Mouse (Mus musculus) CH12.LX (cell line): ENCODE results near the gene Disp2. TPM values are rescaled to one million over a fixed set of nuclear protein-coding genes. Genes with fewer than 3 reads are reported as not detected.

Experiments
- DNase-seq: peaks from one replicate; pipeline ENCODE4 v3.0.0-alpha.2; 2013; ENCODE audit errors: extremely low read depth
- H3K27ac ChIP-seq: 2 replicates; pipeline ENCODE4 v1.5.1; 2012; ENCODE audit warnings: low read depth, mild to moderate bottlenecking, control low read depth, moderate library complexity; ENCODE audit not compliant: insufficient read depth
- H3K27me3 ChIP-seq: replicated peaks from 2 replicates; pipeline ENCODE3; 2012; ENCODE audit warnings: inconsistent platforms
- H3K36me3 ChIP-seq, 2 experiments: replicated peaks in 1 of 2; 2 replicates each; pipeline versions ENCODE3 to v1.6.1; 2012; ENCODE audit warnings: inconsistent platforms in 1 of 2, low read length in 1 of 2, mild to moderate bottlenecking in 1 of 2, mixed read lengths in 1 of 2, moderate library complexity in 1 of 2; ENCODE audit not compliant: control insufficient read depth in 1 of 2, insufficient read depth in 1 of 2
- H3K4me1 ChIP-seq, 2 experiments: 2 replicates each; pipeline ENCODE4 v1.6.1; 2012; ENCODE audit warnings: inconsistent platforms in 1 of 2, moderate library complexity in 1 of 2; ENCODE audit not compliant: insufficient read depth in 2 of 2, control insufficient read depth in 1 of 2
- H3K4me2 ChIP-seq: 2 replicates; pipeline ENCODE4 v1.6.1; 2012; ENCODE audit warnings: low read depth, mild to moderate bottlenecking, control low read depth; ENCODE audit not compliant: poor library complexity, insufficient read depth, severe bottlenecking
- H3K4me3 ChIP-seq, 3 experiments: fragments of 150-350 bp in 1 of 3; sonication (generic) in 1 of 3; replicated peaks in 1 of 3; 2 replicates each; pipeline versions ENCODE3 to v1.5.1; 2011 to 2012; ENCODE audit warnings: low read depth in 2 of 3, low read length in 2 of 3, mild to moderate bottlenecking in 2 of 3, moderate library complexity in 2 of 3, control low read depth in 1 of 3, improper control_type of control experiment in 1 of 3, inconsistent platforms in 1 of 3, mixed read lengths in 1 of 3; ENCODE audit not compliant: poor library complexity in 1 of 3
- H3K79me2 ChIP-seq: replicated peaks from 2 replicates; pipeline ENCODE4 v1.6.1; 2012; ENCODE audit warnings: mild to moderate bottlenecking, moderate library complexity; ENCODE audit not compliant: control insufficient read depth, poor library complexity, insufficient read depth, severe bottlenecking; ENCODE audit errors: extremely low read depth
- H3K9ac ChIP-seq: 2 replicates; pipeline ENCODE4 v1.6.1; 2012; ENCODE audit warnings: low read depth, mild to moderate bottlenecking, control low read depth, moderate library complexity; ENCODE audit not compliant: insufficient read depth
- H3K9me3 ChIP-seq: replicated peaks from 2 replicates; pipeline ENCODE3; 2012; ENCODE audit warnings: low read length, inconsistent platforms, mixed read lengths
- BHLHE40 ChIP-seq: IDR thresholded peaks from 2 replicates; pipeline ENCODE4 v1.6.1; 2011; ENCODE audit warnings: mild to moderate bottlenecking, low read depth, low read length, improper control_type of control experiment
- E2F4 ChIP-seq: IDR thresholded peaks from 2 replicates; pipeline ENCODE4 v1.6.1; 2011; ENCODE audit warnings: low read depth, low read length, improper control_type of control experiment; ENCODE audit not compliant: insufficient replicate concordance
- ELF1 ChIP-seq: IDR thresholded peaks from 2 replicates; pipeline ENCODE4 v1.6.1; 2014; ENCODE audit warnings: low read depth, mild to moderate bottlenecking, inconsistent platforms, low read length, improper control_type of control experiment
- GABPA ChIP-seq: IDR thresholded peaks from 2 replicates; pipeline ENCODE4 v1.6.1; 2012; ENCODE audit warnings: low read depth, low read length, improper control_type of control experiment, inconsistent platforms; ENCODE audit not compliant: insufficient replicate concordance
- HCFC1 ChIP-seq: IDR thresholded peaks from 2 replicates; pipeline ENCODE4 v1.6.1; 2012; ENCODE audit warnings: low read depth, mild to moderate bottlenecking, inconsistent platforms, low read length, improper control_type of control experiment
- IRF4 ChIP-seq: IDR thresholded peaks from 2 replicates; pipeline ENCODE4 v1.6.1; 2014; ENCODE audit warnings: low read depth, mild to moderate bottlenecking, inconsistent platforms, low read length, improper control_type of control experiment
- KAT2A ChIP-seq: IDR thresholded peaks from 2 replicates; pipeline ENCODE4 v1.6.1; 2012; ENCODE audit warnings: low read length, improper control_type of control experiment, inconsistent platforms; ENCODE audit not compliant: insufficient replicate concordance
- MAX ChIP-seq: IDR thresholded peaks from 2 replicates; pipeline ENCODE4 v1.6.1; 2011; ENCODE audit warnings: low read length, improper control_type of control experiment
- MXI1 ChIP-seq: IDR thresholded peaks from 2 replicates; pipeline ENCODE4 v1.6.1; 2011; ENCODE audit warnings: mild to moderate bottlenecking, low read depth, low read length, improper control_type of control experiment
- MYC ChIP-seq: IDR thresholded peaks from 2 replicates; pipeline ENCODE4 v1.6.1; 2011; ENCODE audit warnings: low read depth, mild to moderate bottlenecking, improper control_type of control experiment, low read length
- NELFE ChIP-seq: IDR thresholded peaks from 2 replicates; pipeline ENCODE4 v1.6.1; 2011; ENCODE audit warnings: low read depth, low read length, improper control_type of control experiment
- NRF1 ChIP-seq: IDR thresholded peaks from 2 replicates; pipeline ENCODE4 v1.6.1; 2014; ENCODE audit warnings: low read depth, mild to moderate bottlenecking, inconsistent platforms, low read length, improper control_type of control experiment, moderate library complexity
- POLR2A ChIP-seq: IDR thresholded peaks from 2 replicates; pipeline ENCODE4 v1.6.1; 2011; ENCODE audit warnings: low read depth, mild to moderate bottlenecking, improper control_type of control experiment, low read length
- RCOR1 ChIP-seq: conservative IDR thresholded peaks from 2 replicates; pipeline ENCODE4 v1.6.1; 2012; ENCODE audit warnings: low read depth, mild to moderate bottlenecking, inconsistent platforms, low read length, improper control_type of control experiment
- SIN3A ChIP-seq: IDR thresholded peaks from 2 replicates; pipeline ENCODE4 v1.6.1; 2012; ENCODE audit warnings: low read length, improper control_type of control experiment, inconsistent platforms
- TCF12 ChIP-seq: IDR thresholded peaks from 2 replicates; pipeline ENCODE4 v1.6.1; 2014; ENCODE audit warnings: low read depth, mild to moderate bottlenecking, inconsistent platforms, low read length, improper control_type of control experiment
- USF1 ChIP-seq: IDR thresholded peaks from 2 replicates; pipeline ENCODE4 v1.6.1; 2014; ENCODE audit warnings: low read depth, mild to moderate bottlenecking, inconsistent platforms, low read length, improper control_type of control experiment
- ZKSCAN1 ChIP-seq: IDR thresholded peaks from 2 replicates; pipeline ENCODE4 v1.6.1; 2012; ENCODE audit warnings: low read depth, inconsistent platforms, low read length, improper control_type of control experiment, borderline replicate concordance
- dilution Hi-C: fragments of 300-500 bp; cut with MboI; formaldehyde crosslinking; loops from 2 replicates; pipeline ENCODE4 v1.14.3; 2020; ENCODE audit warnings: low sequenced_read_pairs; ENCODE audit not compliant: extremely low pct_unique_long_range_greater_than_20kb, extremely low pct_ligation_motif_present
- in situ Hi-C: fragments of 300-500 bp; cut with MboI; formaldehyde crosslinking; loops from 3 replicates; pipeline ENCODE4 v1.14.3; 2019; ENCODE audit warnings: low sequenced_read_pairs, low pct_ligation_motif_present, low pct_unique_long_range_greater_than_20kb, mixed read lengths
- polyA plus RNA-seq: library from polyadenylated mRNA; unstranded; fragments of >175 nt; gene quantifications from 2 replicates; pipeline ENCODE4 v1.2.1, GENCODE M21; 2012; ENCODE audit warnings: low read depth; ENCODE audit not compliant: insufficient read length
- total RNA-seq, 2 experiments: library from RNA; depleted of rRNA; stranded (reverse); fragments of 300-350 nt in 1 of 2; fragments of >200 nt in 1 of 2; gene quantifications; 2 replicates each; pipeline ENCODE4 v1.2.3; 2012 to 2014

Gene Disp2
- total and polyA plus RNA-seq, 3 experiments, result not detected

- in situ Hi-C loops, result no loop called here
These were observed 33.2 kb downstream of the Disp2 start for GRCm38 (mm10) chr2:118812724-118813123.

GRCm38 (mm10) chr2:118813981-118814836, 34.7 kb downstream of the Disp2 start, which contains the start of gene Knstrn:
Gene Knstrn, plus strand, starts transcription at chr2:118814003.
- Histone ChIP-seq H3K27ac (peak within 1 kb of the TSS; percentile 9; the same call in 1 of the 2 replicates), H3K27me3 (peaks cover 17% of the 10 kb centered on the region), H3K4me3 (peak within 1 kb of the TSS; percentile 86 to 94 (median 92)), H3K4me1 (peaks cover 0 to 12% of the 10 kb centered on the region in 2 experiments; a peak in 2 of 4 replicates), H3K36me3 (peaks cover 26 to 37% of the 10 kb centered on the region in 2 experiments)
- dilution Hi-C loops, result no loop called here
- in situ Hi-C loops, result no loop called here
- TF ChIP-seq BHLHE40 (no peak), SIN3A (peak; percentile 97), ZKSCAN1 (no peak), RCOR1 (peak; percentile 98), KAT2A (peak; percentile 87; the same call in 1 of the 2 replicates), MYC (no peak), POLR2A (peak; percentile 84), NRF1 (peak; percentile 89), MAX (peak; percentile 62; the same call in 1 of the 2 replicates), IRF4 (peak; percentile 60; the same call in 1 of the 2 replicates), MXI1 (peak; percentile 81), TCF12 (peak; percentile 59), E2F4 (0 out of 2 replicates have a peak, but pooled peaks have one; percentile 59), USF1 (no peak), GABPA (peak; percentile 29; the same call in 1 of the 2 replicates), ELF1 (peak; percentile 86), HCFC1 (peak; percentile 96), NELFE (peak; percentile 76)
- TF ChIP-seq, all 38 proteins: peak for 14
- Histone ChIP-seq H3K79me2 (no peaks in the 10 kb centered on the region), H3K4me2 (peak within 1 kb of the TSS; percentile 76), H3K9ac (peak within 1 kb of the TSS; percentile 64), H3K9me3 (peaks cover 11% of the 10 kb centered on the region)
- DNase-seq, result peak; percentile 87

More at GRCm38 (mm10) chr2:118812724-118813123, 33.2 kb downstream of the Disp2 start:
- H3K27ac ChIP-seq, result no peak overlapping the region
- H3K9ac ChIP-seq, result no peak overlapping the region
- peaks cover 12 to 22% of the 10 kb centered on the region in 2 experiments for H3K36me3 ChIP-seq
- no peak overlapping the region for H3K4me3 ChIP-seq
- no peak for DNase-seq
- no peak for TF ChIP-seq GABPA
- TF ChIP-seq IRF4, result no peak
- TF ChIP-seq MXI1, result no peak
- TF ChIP-seq, all 38 proteins: peak for 0
- no peak overlapping the region for H3K4me2 ChIP-seq
- dilution Hi-C loops, result no loop called here
- H3K9me3 ChIP-seq, result peaks cover 6% of the 10 kb centered on the region
- peaks cover 23% of the 10 kb centered on the region for H3K27me3 ChIP-seq
- H3K79me2 ChIP-seq, result no peaks in the 10 kb centered on the region
- peaks cover 0 to 12% of the 10 kb centered on the region in 2 experiments; a peak in 2 of 4 replicates for H3K4me1 ChIP-seq
